In genomic region chr1:87263796-87264133, GRCm38 (mm10) we compare ENCODE assay signal across 8 mouse cellular contexts. TPM values are rescaled to one million over a fixed set of nuclear protein-coding genes. Genes with fewer than 3 reads are reported as not detected.
DNase-seq lines count a peak whose midpoint lies in the region; ATAC-seq and TF ChIP-seq lines count a peak whose summit lies in the region.

No protein-coding gene starts in this region.

- H3K9ac ChIP-seq in lung, embryonic 14.5 days = peak overlapping the region; percentile 6; the same call in 1 of the 2 replicates
- no peak overlapping the region for H3K9ac ChIP-seq in limb, embryonic 11.5 days (ENCODE audit: low read length)

- TF ChIP-seq POLR2A in embryonic fibroblast, embryonic 13.5 days (IDR thresholded peaks at IDR 0.05; ENCODE audit: low read depth, low read length) = no peak
- TF ChIP-seq POLR2A in olfactory bulb, adult 2 months (IDR thresholded peaks at IDR 0.05; ENCODE audit: insufficient read depth, low read depth, low read length) = no peak

- no peak overlapping the region for H3K27ac ChIP-seq in lung, embryonic 14.5 days (ENCODE audit: low read depth)
- no peak overlapping the region for H3K27ac ChIP-seq in embryonic fibroblast, embryonic 13.5 days (ENCODE audit: insufficient read depth, low read length)
- H3K27ac ChIP-seq in limb, embryonic 11.5 days (replicated peaks; ENCODE audit: low read depth, low read length) = no peak overlapping the region
- no peak overlapping the region for H3K27ac ChIP-seq in olfactory bulb, adult 2 months (ENCODE audit: insufficient read depth, low read depth, low read length)

- peak overlapping the region; percentile 91 for H3K4me2 ChIP-seq in lung, embryonic 14.5 days
- H3K4me2 ChIP-seq in limb, embryonic 11.5 days (ENCODE audit: low read depth, severe bottlenecking) = peak overlapping the region; percentile 96

- peaks cover 78% of the 10 kb centered on the region for H3K27me3 ChIP-seq in lung, embryonic 14.5 days (ENCODE audit: insufficient read depth, low read length)
- H3K27me3 ChIP-seq in limb, embryonic 11.5 days (ENCODE audit: control insufficient read depth, insufficient read depth, low read length) = peaks cover 52% of the 10 kb centered on the region

- no peaks in the 10 kb centered on the region for H3K36me3 ChIP-seq in lung, embryonic 14.5 days (ENCODE audit: insufficient read depth)
- no peaks in the 10 kb centered on the region for H3K36me3 ChIP-seq in limb, embryonic 11.5 days (ENCODE audit: control insufficient read depth, insufficient read depth, low read length)

- 1% methylated on average over 12 of the region's 12 CpGs for WGBS in lung, embryonic 14.5 days
- WGBS in limb, embryonic 11.5 days = under 1% methylated on average over 12 of the region's 12 CpGs
- WGBS in olfactory bulb, adult 2 months = 6% methylated on average over 12 of the region's 12 CpGs

- ATAC-seq in lung, embryonic 14.5 days (ENCODE audit: insufficient read depth) = no peak
- ATAC-seq in limb, embryonic 11.5 days (ENCODE audit: insufficient number of reproducible peaks, low FRiP score, low TSS enrichment, low read depth) = no peak
- no peak for ATAC-seq in megakaryocyte progenitor cell, adult 5-6 weeks (replicated peaks; ENCODE audit: poor library complexity)

- peak overlapping the region; percentile 48 for H3K4me3 ChIP-seq in lung, embryonic 14.5 days (ENCODE audit: low read depth, low read length)
- H3K4me3 ChIP-seq in embryonic fibroblast, embryonic 13.5 days (ENCODE audit: insufficient read depth, low read length) = peak overlapping the region; percentile 22
- H3K4me3 ChIP-seq in limb, embryonic 11.5 days (ENCODE audit: low read depth, low read length) = peak overlapping the region; percentile 41
- H3K4me3 ChIP-seq in olfactory bulb, adult 2 months (ENCODE audit: insufficient read depth, low read depth, low read length) = peak overlapping the region; percentile 47

- DNase-seq in lung, embryonic 14.5 days = peak; percentile 47
- DNase-seq in lung, adult 18-20 months = no peak
- peak; percentile 60 for DNase-seq in limb, embryonic 11.5 days (ENCODE audit: low spot score)
- no peak for DNase-seq in adrenal gland, adult 8-10 months
- no peak for DNase-seq in gastrocnemius, postnatal 4 days (ENCODE audit: low spot score in 2 of 2)

- 0 out of 2 replicates have a peak, but pooled peaks cover 3% of the 10 kb centered on the region for H3K4me1 ChIP-seq in lung, embryonic 14.5 days (ENCODE audit: insufficient read depth)
- no peaks in the 10 kb centered on the region for H3K4me1 ChIP-seq in embryonic fibroblast, embryonic 13.5 days (ENCODE audit: control insufficient read depth, insufficient read depth, low read length)
- H3K4me1 ChIP-seq in limb, embryonic 11.5 days (ENCODE audit: control insufficient read depth, insufficient read depth, low read length) = no peaks in the 10 kb centered on the region
- peaks cover 15% of the 10 kb centered on the region for H3K4me1 ChIP-seq in olfactory bulb, adult 2 months (ENCODE audit: control insufficient read depth, insufficient read depth, low read length)

- H3K9me3 ChIP-seq in lung, embryonic 14.5 days (ENCODE audit: low read depth, low read length) = no peaks in the 10 kb centered on the region
- H3K9me3 ChIP-seq in limb, embryonic 11.5 days (ENCODE audit: control insufficient read depth, low read length) = no peaks in the 10 kb centered on the region

- TF ChIP-seq CTCF in lung, embryonic 14.5 days (IDR thresholded peaks at IDR 0.05; ENCODE audit: low read depth) = no peak
- no peak for TF ChIP-seq CTCF in embryonic fibroblast, embryonic 13.5 days (IDR thresholded peaks at IDR 0.05; ENCODE audit: borderline replicate concordance, insufficient read depth, low read length)
- no peak for TF ChIP-seq CTCF in olfactory bulb, adult 2 months (IDR thresholded peaks at IDR 0.05; ENCODE audit: insufficient read depth, low read depth, low read length)

RNA-seq across cellular contexts. Expression of gene Efhd1, which starts 0.4 kb away (rescaled TPM):
- polyA plus RNA-seq in lung, embryonic 14.5 days (2014; fragmentation: Nextera tagmentation; extraction: Ambion mirVana) = 0.11 TPM in 1 of 2 replicates, not detected in the other
- 0.38 and 0.49 TPM in 2 replicates for polyA plus RNA-seq in embryonic fibroblast, embryonic 13.5 days (2011; ENCODE audit: insufficient read length, low read depth, missing spikeins)
- 0.40 and 0.47 TPM in 2 replicates for polyA plus RNA-seq in limb, embryonic 11.5 days (2014; fragmentation: Nextera tagmentation; extraction: Ambion mirVana)
- polyA plus RNA-seq in olfactory bulb, adult 2 months (2012; ENCODE audit: insufficient read depth, insufficient read length, low replicate concordance, missing spikeins) = not detected in 2 replicates
- not detected in 2 replicates for total RNA-seq in megakaryocyte progenitor cell, adult 5-6 weeks (2015)
- not detected in 2 replicates for total RNA-seq in megakaryocyte progenitor cell, adult 5-6 weeks (2017)
- 100 to 1,000 TPM; 293 to 561 (median 377) TPM for total RNA-seq in adrenal gland, adult 8-10 months (2022)
- total RNA-seq in gastrocnemius, postnatal 4 days (2021) = 10 to 100 TPM; 25.1 to 28.5 TPM

RNA-seq across cellular contexts. Expression of gene Eif4e2, which starts 50.1 kb away (rescaled TPM):
- polyA plus RNA-seq in lung, embryonic 14.5 days (2014; fragmentation: Nextera tagmentation; extraction: Ambion mirVana) = 160 and 164 TPM in 2 replicates
- polyA plus RNA-seq in embryonic fibroblast, embryonic 13.5 days (2011; ENCODE audit: insufficient read length, low read depth, missing spikeins) = 172 and 190 TPM in 2 replicates
- 140 and 157 TPM in 2 replicates for polyA plus RNA-seq in limb, embryonic 11.5 days (2014; fragmentation: Nextera tagmentation; extraction: Ambion mirVana)
- polyA plus RNA-seq in olfactory bulb, adult 2 months (2012; ENCODE audit: insufficient read depth, insufficient read length, low replicate concordance, missing spikeins) = not detected in 2 replicates
- 79.1 and 84.7 TPM in 2 replicates for total RNA-seq in megakaryocyte progenitor cell, adult 5-6 weeks (2015)
- total RNA-seq in megakaryocyte progenitor cell, adult 5-6 weeks (2017) = 160 and 176 TPM in 2 replicates
- total RNA-seq in adrenal gland, adult 8-10 months (2022) = 10 to 100 TPM; 69.8 to 78.4 (median 73.4) TPM
- 100 to 1,000 TPM; 107 to 110 TPM for total RNA-seq in gastrocnemius, postnatal 4 days (2021)

RNA-seq across cellular contexts. Expression of gene Chrng, which starts 59.3 kb away (rescaled TPM):
- not detected in 2 replicates for polyA plus RNA-seq in lung, embryonic 14.5 days (2014; fragmentation: Nextera tagmentation; extraction: Ambion mirVana)
- not detected in 2 replicates for polyA plus RNA-seq in embryonic fibroblast, embryonic 13.5 days (2011; ENCODE audit: insufficient read length, low read depth, missing spikeins)
- polyA plus RNA-seq in limb, embryonic 11.5 days (2014; fragmentation: Nextera tagmentation; extraction: Ambion mirVana) = 2.9 and 4.1 TPM in 2 replicates
- not detected in 2 replicates for polyA plus RNA-seq in olfactory bulb, adult 2 months (2012; ENCODE audit: insufficient read depth, insufficient read length, low replicate concordance, missing spikeins)
- not detected in 2 replicates for total RNA-seq in megakaryocyte progenitor cell, adult 5-6 weeks (2015)
- total RNA-seq in megakaryocyte progenitor cell, adult 5-6 weeks (2017) = not detected in 2 replicates
- total RNA-seq in adrenal gland, adult 8-10 months (2022) = not detected
- total RNA-seq in gastrocnemius, postnatal 4 days (2021) = 10 to 100 TPM; 24.8 to 32.9 TPM

Comparison
In these comparisons a context has a peak if more than half of its experiments do, and no peak if none do; other contexts are left out.
1. DNase-seq: peak in lung, embryonic 14.5 days (single experiment) and limb, embryonic 11.5 days (single experiment); none in lung, adult 18-20 months (0 of 2), adrenal gland, adult 8-10 months (single experiment) and gastrocnemius, postnatal 4 days (0 of 2).
2. Peak in every context shown above with its lines, with median percentiles within 50 percentile points of each other: H3K4me3 ChIP-seq.